Mouse (Mus musculus) G1E (cell line): ENCODE data around the gene Thrb.

ENCODE experiments used
- CTCF ChIP-seq: IDR thresholded peaks from 2 replicates; pipeline ENCODE4 v1.5.1; 2012; ENCODE audit warnings: low read depth, low read length, inconsistent platforms, mixed read lengths
- GATA1 ChIP-seq: IDR thresholded peaks from 2 replicates; pipeline ENCODE4 v1.6.1; 2012; ENCODE audit warnings: borderline replicate concordance, low read length, inconsistent platforms, mixed read lengths

- TF ChIP-seq GATA1 = no peak
- TF ChIP-seq CTCF = no peak
These were observed 114.3 kb downstream of the Thrb start for GRCm38 (mm10) chr14:17774404-17774803.
